Mouse (Mus musculus) cerebellum, adult 18-20 months (tissue): ENCODE data around the gene A930017K11Rik.
A peak's percentile ranks its signal among the peaks of the same experiment; 100 is the strongest.

Experiments used
- DNase-seq, 2 experiments: peaks; one replicate each; pipeline ENCODE4 v3.0.0; 2021

A930017K11Rik gene

DNA sequence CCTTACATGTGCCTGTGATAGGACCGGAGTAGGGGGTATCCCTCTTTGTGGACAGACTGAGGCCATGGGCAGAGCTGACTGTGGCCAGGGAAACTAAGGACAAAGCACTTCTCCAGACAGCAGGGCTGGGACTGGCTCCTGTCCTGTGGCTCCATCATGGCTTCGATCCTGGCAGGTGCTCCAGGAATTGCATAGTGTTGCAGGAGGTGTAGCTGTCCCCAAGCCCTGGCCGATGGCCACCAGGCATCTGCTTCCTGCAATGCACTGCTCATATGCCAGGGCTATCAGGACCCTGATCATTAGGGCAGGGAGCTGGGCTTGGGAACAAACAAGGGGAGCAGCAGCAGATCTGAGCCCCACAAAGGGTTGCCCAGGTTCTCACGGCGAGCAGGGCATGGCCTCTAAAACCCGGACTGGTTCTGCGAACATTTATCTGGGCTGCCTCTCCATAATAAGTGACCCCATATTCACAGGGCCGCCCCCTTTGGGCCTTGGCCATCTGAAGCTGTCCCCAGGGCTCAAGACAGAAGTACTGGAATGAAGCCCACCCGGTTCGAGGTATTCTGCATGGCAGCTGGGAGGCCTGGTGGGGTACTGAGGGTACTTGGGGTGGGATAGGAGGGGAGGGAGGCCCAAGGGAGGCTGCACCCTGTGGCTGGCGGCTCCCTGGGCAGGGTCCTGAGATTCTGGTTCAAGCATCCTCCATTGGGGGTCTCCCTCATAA lies 6.6 kb upstream of the A930017K11Rik start:
- DNase-seq = peak; percentile 63 to 67

DNA sequence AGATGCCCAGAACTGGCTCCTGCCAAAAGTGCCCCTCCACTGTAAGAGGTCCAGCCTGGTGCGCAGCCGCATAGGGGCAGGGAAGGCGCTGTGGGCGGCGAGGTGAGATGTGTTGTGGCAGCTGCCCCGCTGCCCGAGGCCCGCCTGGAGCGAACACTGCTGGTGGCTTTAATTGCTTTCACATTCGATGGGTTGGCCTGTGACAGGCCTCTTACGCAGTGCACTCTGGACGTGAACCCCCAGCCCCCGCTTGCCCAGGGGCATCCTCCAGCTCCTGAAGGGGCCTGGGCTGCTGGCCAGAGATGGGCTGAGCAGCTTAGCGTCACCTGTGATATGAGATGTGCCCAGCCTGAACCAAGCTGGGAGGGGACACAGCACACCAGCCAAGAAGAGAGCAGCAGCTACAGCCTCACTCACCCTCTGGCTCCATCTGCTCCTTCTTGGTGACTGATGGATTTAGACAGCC lies 5.3 kb upstream of the A930017K11Rik start:
- peak; percentile 54 to 60 for DNase-seq

DNA sequence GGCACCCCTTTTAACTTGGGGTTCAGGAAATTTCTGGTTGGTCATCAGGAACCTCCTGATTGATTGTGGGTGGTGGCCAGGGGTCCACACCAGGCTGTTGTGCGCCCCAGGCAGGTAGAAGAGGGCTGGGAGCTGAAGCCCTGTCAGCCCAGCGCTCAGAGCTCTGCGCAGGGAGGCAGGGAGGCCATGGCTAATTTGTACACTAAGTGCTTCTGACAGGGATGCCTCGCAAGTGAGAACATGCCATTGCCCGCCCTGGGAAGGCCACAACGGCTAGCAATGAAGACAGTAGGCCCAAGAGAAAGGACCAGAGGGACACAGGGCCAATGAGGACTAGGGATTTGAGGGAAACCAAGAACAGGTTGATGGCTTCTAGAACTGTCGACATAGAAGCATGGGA lies 4.3 kb upstream of the A930017K11Rik start:
- DNase-seq = peak; percentile 47 to 51

DNA sequence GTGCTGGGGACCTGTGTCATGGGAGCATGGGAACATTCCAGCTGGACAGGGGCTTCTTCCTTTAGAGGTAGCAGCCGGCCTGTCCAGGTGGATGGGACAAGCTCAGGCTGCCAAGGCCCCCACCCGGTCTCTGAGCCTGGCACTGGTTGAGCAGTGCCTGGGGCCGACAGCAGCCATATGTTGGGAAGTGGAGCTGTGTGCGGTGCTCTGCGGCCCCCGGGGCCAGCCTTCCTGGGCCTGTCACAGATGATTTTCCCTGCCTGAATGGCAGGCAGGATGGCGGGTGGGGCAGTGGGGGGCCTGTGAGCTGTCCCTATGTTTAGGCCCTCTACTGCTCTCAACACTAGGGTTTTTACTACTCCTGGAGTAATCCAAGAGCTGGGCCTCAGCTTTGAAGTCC lies 3.8 kb upstream of the A930017K11Rik start:
- peak; percentile 85 to 91 for DNase-seq

DNA sequence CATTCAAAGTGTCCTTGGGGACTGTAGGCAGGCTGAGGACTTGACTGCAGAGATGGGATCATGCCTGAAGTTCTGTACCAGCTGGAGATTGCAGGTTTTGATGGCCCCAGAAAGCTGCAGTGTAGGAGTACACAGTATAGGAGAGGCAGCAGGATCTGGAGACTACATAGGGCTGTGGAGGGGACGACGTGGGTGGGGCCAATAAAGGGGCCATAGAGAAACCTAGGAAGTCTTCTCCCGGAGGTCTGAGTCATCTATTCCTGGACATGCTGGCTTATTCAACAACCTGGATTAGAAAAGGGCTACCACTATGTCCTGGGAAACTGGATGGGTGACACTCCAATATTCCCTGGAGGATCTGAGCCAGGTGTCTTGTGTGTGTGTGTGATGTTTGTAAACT lies 3.4 kb upstream of the A930017K11Rik start:
- no peak for DNase-seq

DNA sequence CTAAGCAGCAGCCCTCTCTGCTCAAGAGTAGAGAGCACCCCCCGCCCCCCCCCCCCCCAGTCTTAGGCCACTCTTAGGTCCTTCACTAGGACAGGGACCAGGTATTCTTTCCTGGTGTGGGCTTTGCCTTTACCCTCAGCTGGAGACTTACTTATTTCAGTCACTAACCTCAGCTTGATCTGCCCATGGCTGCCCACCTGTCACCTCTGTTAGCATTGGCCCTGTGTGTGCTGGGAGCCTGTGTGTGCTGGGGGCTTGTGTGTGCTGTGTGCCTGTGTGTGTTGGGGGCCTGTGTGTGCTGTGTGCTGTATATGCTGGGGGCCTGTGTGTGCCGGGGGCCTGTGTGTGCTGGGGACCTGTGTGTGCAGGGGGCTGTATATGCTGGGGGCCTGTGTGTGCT lies 2.3 kb upstream of the A930017K11Rik start:
- no peak for DNase-seq

DNA sequence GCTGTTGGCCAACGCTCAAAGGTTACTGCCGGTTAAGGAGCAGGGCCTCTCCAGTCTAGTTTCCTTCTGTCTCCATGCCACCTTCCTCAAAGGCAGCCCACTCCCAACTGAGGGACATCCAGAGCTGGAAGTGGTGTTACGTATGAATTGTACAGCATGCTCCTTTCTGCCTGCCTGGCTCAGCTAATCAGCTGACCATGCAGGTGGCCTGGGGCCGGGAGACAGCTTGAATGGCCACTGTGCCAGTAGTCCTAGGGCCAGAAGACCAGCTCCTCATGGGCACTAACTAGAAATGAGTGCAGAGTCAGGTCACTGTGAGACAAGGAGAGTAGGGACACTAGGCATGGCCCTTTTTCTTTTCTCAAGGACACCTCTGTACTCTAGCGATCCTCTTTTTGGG lies 796 bp upstream of the A930017K11Rik start:
- peak; percentile 77 to 81 for DNase-seq

DNA sequence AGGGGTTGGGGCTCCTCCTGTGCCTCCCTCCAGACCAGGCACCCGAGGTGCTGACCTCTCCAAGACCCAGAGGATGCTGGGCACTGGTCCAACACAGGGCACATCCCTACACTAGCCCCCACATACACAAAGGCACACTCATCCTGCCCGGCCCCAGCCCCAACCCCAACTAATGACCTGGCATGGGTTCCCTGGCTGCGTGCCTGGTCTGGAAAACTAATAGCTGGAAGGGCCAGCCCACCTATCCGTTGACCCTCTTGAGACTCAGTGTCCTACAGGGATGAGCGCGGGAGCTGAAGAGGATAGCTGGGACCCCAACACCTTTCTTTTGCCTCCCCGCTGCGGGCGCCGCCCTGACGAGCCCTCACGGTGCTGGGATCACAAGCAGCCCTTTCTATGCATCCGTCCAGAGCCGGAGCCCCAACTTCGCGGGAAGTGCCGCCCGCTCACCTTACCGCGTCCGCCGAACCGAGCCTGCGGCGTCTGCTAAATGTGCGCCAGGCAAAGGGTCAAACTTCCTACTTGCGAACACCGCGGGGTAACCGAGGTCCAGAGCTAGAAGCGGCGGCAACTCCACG lies 1.1 kb downstream of the A930017K11Rik start:
- DNase-seq = peak; percentile 50 to 63

DNA sequence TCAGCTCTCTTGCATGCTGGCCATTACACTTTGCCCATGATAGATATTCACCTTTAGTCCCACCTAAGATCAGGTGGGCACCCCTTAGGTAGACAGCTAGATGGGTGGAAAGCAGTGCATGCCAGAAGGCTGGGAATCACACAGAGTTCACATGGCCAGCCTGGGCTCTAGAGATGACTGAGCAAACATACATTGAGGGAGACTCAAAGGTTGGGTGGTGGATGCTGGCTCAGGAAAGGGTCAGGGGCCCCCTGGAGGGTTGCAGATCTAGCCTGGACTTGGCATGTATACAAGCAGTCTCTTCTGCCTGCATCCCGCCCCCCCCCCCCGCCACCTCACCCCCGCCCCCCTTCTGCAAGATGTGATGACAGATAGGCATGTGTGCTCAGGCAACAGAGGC lies 1.7 kb downstream of the A930017K11Rik start:
- DNase-seq = peak in 1 of 2 experiments; percentile 45

DNA sequence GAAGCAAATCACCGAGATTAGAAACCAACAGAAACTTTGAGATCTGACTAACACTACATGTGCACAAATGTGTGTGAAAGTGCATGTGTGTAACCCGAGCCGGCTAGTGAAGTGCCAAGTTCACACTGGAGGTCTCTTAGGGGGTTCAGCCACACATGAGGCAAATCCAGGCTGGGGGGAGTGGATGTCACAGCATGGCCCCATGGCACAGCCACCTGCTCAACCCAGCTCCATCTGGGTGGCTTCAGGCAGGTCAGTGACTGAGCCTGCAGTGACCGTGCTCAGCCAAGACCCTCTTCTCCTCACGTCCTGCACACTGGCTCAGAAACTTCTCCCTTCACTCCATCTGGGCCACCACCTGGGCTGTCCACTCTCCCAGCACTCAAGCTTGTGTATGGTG lies 2.4 kb downstream of the A930017K11Rik start:
- DNase-seq = no peak

DNA sequence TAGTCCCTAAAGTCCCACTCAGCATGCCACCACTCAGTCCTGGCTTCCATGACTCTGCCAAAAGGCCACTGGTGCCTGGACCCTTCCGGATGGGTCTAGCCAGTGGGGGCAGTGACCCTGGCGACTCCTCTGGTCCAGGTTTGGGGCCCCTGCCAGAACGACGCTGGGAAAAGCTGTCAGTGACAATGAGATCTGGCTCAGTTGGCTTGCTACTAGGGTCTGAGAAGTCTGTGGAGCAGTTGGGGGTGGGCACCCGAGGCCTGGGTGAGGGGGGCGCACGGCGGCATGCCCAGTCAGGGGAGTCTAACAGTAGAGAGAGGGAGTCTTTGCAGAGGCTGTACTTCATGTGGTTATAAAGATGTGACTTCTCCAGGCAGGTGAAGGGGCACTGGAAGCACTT lies 4.3 kb downstream of the A930017K11Rik start:
- no peak for DNase-seq

DNA sequence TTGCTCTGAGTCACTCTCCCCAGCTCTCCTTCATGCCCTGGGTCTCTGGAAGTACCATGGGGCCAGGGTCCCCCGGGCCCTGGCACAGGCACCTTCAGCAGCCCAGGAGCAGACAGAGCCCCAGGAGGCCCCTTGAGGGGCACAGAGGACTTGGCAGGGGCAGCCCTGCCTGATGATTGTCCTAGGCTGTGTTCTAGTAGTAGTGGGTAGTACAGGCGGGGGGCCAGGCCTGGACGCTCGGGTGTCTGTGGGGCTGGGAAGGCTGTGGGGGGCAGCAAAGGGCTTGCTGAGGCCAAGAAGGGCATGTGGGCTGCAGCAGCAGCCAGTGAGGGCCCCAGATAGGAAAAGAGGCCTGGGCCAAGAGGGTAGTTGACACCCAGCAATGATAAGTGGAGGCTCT lies 4.8 kb downstream of the A930017K11Rik start:
- no peak for DNase-seq

DNA sequence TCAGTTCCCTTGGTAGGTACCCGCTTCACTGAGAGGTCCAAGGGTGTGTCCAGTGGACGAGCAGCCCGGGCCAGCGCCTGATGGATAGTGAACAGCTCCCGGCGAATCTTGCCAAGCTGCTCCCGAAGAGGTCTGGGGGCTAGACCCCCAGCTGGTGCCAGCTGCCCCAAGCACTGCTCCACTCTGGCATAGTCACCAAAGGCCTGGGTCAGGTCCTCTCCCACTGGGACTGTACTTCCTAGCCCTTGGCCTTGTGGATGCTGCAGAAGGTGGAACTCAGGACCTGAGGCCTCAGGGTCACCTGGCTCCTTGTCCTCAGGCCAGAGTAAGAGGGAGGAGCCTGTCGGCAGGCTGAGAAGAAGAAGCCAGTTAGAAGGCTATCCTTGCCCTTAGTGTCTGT lies 5.5 kb downstream of the A930017K11Rik start:
- no peak for DNase-seq

DNA sequence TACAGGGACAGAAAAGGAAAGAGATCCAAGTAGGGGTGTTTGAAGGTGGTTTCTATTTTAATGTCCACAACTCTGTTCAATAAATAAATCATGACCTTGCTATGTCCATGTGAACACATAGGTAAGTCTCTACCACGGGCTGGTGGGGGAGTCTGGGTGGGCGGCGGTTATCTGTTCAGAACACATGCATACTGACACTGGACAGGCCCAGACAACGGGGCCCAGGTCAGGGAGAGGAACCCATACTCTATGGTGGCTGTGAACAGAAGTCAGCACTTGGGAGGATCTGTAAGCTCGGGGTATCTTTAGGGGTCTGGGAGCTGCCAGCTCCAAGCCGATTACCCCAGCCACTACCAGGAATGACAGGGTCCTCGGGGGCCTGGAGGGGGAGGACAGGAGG lies 6.0 kb downstream of the A930017K11Rik start:
- no peak for DNase-seq

DNA sequence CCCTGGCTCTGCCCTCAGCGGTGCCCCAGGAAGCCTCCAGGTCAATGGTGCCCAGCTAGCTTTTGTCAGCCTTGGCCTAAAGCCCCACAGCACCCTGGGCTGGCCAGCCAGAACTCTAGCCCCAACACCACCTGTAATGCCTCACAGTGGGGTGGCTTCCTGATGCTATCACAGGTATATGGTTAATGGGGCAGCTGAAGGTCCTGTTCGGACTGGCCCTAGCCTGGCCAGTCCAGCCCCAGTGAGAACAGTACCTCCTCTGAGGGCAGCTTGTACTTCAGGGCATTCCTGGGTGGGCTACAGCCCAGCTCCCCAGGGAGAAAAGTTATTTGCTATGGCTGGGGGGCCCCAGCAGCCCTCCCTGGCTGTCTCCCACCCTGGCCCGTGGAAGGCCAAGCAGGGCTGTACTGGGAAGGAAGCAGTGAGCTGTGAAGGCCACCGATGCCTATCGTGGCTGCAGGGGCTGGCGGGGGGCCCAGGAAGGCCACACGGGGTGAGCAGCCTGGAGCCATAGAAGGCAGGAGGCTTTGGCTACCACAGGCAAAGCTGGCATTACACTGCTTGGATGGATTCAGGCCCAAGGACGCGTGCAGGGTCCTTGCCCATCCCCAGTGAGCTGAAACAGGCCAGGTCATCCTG lies 6.7 kb downstream of the A930017K11Rik start:
- DNase-seq = no peak

DNA sequence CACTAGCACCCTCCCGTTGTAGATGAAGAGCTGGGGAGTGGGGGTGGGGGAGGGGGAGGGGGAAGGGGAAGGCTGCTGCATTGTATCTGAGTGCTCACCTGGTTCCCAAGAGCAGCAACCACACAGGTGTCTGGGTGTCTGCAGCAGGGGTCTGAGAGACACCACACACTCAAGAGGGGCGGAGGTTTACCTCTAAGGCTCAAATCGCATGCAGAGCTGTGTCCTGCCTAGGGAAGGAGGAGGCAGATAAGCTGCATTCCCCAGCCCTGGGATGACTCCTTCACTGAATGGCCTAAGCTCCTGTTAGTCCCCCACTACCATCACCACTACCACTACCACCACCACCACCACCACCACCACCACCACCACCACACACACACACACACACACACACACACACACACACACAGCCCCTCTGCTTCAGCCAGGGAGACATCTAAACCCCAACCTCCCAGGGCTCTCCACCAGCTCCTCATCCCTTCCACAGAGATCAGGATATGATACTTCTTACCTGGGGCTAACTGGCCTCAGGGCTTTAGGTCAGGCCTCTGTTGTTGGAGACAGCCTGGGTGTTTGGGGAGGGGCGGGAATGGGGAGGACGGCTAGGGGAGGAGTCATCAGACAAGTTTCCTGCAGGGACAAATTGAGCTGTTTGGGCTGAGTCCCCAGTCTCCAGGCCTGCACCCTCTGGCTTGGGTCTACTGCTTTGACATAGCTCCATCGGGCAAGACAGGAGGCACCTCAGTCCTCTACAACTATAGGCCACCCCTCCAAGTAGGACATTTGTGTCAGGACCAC lies 7.8 kb downstream of the A930017K11Rik start, which contains the start of the genes Pigq and Nhlrc4:
Gene Pigq (minus strand): TSS at position 571 of the 798 bp plus-strand sequence.
Gene Nhlrc4 (minus strand): TSS at position 596 of the 798 bp plus-strand sequence.
- DNase-seq = no peak

DNA sequence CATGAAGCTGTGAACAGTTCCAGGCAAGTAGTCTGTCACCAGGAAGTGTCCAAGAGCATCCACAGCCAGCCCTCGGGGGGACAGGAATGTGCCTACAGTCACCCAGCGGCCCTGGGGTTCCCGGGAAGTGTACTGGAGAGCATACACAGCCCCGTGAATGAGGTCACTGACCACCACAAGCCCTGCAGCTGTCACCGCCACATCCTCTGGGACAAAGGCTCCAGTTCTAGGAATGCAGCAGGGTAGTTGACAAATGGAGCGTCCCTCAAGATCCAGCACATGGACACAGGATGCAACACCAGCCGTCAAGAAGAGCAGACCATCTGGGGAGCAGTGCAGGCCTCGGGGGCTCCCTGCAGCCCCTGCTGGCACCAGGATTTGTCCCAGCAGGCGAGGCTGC lies 8.6 kb downstream of the A930017K11Rik start:
- no peak for DNase-seq

DNA sequence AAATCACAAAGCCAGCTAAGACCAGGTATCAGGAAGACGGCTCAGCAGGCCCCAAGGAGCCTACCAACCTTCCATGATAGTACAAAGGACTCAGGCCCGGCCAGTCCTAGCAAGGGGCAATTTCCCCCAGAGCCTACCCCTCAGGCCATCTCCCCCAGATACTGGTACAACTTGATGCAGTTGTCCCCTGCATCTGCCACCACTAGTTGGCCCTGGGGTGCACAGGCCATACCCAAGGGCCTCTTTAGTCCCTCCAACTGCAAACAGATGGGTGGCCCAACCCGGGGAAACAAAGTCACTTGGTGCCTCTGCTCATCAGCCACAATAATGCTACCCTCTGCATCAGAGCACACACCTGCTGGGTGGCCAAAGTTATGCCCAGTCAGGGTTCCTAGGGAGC lies 9.1 kb downstream of the A930017K11Rik start:
- DNase-seq = no peak

DNA sequence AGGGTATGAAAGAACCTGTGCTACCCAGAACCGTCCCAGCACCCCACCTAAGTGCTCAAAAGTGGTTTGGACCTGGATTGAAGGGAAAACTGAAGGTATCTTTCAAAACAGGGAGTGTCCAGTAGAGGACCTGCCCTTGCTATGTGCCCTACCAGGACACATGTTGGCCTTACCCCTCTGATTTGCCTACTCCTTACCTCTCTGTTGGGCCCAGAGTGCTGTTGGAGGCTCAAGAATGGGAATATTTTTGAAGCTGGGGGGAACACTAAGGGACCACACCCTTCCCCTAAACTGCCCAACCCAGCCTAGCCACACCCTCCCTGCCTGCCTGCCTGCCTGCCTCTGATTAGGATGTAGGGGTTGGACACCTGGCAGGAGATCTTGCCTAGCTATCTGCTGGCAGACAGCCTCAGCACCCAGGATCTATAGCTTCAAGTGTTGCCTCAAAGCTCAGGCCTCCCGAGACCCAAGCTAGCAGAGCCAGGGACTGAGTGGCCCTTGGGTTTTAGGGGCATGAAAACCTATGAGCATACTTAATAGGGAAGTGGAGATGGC lies 9.7 kb downstream of the A930017K11Rik start:
- no peak for DNase-seq

DNA sequence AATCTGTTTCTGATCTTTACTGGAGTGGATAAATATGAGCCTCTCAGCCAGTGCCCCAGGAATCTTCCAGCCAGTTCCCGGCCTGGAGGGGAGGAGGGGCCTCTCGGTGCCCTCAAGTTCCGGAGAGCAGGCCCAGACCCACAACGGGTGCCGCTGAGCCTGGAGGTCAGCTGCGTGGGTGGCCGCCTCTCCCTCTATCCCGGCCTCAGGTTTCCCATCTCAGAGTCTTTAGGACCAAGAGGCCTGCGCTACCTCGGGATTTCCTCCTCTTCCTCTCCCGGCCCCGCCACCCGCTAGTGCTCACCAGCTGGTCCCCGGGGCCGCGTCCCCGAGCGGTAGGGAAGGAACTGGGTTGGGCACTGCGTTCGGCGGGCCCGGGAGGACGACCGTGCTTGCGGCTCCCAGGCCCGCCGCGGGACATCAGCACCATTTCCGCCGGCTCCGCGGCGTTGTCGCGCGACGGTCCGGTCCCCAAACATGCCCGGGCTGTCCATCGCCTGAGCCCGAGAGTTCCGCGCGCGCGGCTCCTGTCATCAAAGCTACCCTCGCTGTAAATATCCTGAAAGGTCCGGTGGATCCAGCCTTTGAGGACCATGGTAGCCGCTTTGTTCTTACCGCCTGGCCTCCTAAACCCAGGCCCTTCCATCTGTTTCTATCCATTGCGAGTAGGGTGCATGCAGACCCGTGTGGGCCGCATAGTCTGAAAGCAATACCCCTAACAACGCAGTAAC lies 10.7 kb downstream of the A930017K11Rik start:
- peak; percentile 67 to 90 for DNase-seq

DNA sequence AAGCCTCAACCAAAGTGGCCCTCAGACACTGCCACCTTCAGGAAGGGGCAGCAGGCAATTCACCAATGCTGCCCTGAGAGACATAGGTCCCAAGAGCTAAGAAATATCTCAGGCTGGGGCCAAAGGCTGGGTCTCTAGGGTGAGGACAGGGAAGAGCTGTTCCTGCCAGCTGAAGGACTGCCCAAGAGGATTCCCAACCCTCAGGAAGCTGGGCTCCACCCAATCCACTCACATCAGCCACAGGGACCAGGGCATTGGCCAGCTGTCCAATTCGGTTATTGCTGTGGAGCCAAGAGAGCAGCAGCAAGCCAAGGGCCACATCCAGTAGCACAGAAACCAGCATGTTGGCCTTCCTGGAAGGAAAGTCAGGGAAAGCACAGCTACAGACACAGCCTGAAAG lies 17.8 kb downstream of the A930017K11Rik start:
- no peak for DNase-seq

DNA sequence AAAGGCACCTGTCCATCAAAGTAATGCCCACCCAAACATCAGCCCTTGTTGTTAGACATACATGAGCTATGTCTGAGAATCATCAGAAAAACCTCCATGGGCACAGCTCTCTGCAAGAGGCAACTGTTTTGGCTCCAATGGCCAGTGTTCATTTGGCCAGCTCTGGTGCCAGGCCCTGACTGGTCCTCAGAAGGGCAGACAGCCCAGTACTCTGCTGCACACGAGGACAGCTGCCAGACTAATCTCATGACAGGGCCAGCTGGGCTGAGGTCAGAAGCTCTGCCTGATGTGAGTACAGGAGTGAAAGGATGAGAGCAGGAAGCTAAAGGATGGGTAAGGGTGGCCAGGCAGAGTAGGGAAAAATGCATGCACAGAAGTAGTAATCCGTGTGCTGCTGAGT lies 27.0 kb downstream of the A930017K11Rik start:
- DNase-seq = no peak
